Mouse (Mus musculus) testis, adult 2 months (tissue): ENCODE data around the gene Chrm4. TPM values are rescaled to one million over a fixed set of nuclear protein-coding genes. Genes with fewer than 3 reads are reported as not detected.

Experiments
- H3K27ac ChIP-seq: fragments of 200-500 bp; 2 replicates; pipeline ENCODE4 v1.5.1; 2012; ENCODE audit warnings: low read depth, low read length; ENCODE audit not compliant: control insufficient read depth, insufficient read depth
- H3K27me3 ChIP-seq: fragments of 200-500 bp; 2 replicates; pipeline ENCODE4 v1.6.1; 2012; ENCODE audit warnings: mild to moderate bottlenecking, low read length, moderate library complexity; ENCODE audit not compliant: control insufficient read depth, insufficient read depth
- H3K36me3 ChIP-seq: fragments of 200-500 bp; 2 replicates; pipeline ENCODE4 v1.6.1; 2012; ENCODE audit warnings: mild to moderate bottlenecking, low read length; ENCODE audit not compliant: control insufficient read depth, insufficient read depth
- H3K4me1 ChIP-seq: fragments of 200-500 bp; 2 replicates; pipeline ENCODE4 v1.6.1; 2012; ENCODE audit warnings: low read length; ENCODE audit not compliant: control insufficient read depth, insufficient read depth
- H3K4me3 ChIP-seq: fragments of 200-500 bp; 2 replicates; pipeline ENCODE4 v1.5.1; 2012; ENCODE audit warnings: low read depth, mild to moderate bottlenecking, low read length, moderate library complexity, mixed read lengths; ENCODE audit not compliant: control insufficient read depth
- CTCF ChIP-seq: fragments of 200-500 bp; IDR thresholded peaks from 2 replicates; pipeline ENCODE4 v1.5.1; 2012; ENCODE audit warnings: low read depth, mild to moderate bottlenecking, inconsistent platforms, low read length, moderate library complexity; ENCODE audit not compliant: control insufficient read depth, insufficient read depth, insufficient replicate concordance
- POLR2A ChIP-seq: fragments of 200-500 bp; IDR thresholded peaks from 2 replicates; pipeline ENCODE4 v1.6.1; 2012; ENCODE audit warnings: low read depth, mild to moderate bottlenecking, inconsistent platforms, low read length, moderate library complexity; ENCODE audit not compliant: control insufficient read depth
- polyA plus RNA-seq: library from polyadenylated mRNA; depleted of rRNA; stranded (reverse); fragments of >200 nt; gene quantifications from 2 replicates; pipeline ENCODE4 v1.2.3, GENCODE M21; 2012

Gene Chrm4
- polyA plus RNA-seq, 1 experiment = 20.3 TPM

GRCm38 (mm10) chr2:91934016-91934415 lies 7.0 kb downstream of the Chrm4 start:
- no peaks in the 10 kb centered on the region for H3K36me3 ChIP-seq
- no peaks in the 10 kb centered on the region for H3K27me3 ChIP-seq
- no peak overlapping the region for H3K27ac ChIP-seq
- H3K4me3 ChIP-seq = no peak overlapping the region
- TF ChIP-seq POLR2A (no peak), CTCF (no peak)
- peaks cover 16% of the 10 kb centered on the region for H3K4me1 ChIP-seq

GRCm38 (mm10) chr2:91934826-91935525 lies 7.9 kb downstream of the Chrm4 start:
- Histone ChIP-seq H3K27me3 (no peaks in the 10 kb centered on the region), H3K4me1 (peaks cover 13% of the 10 kb centered on the region), H3K27ac (no peak overlapping the region), H3K36me3 (no peaks in the 10 kb centered on the region), H3K4me3 (no peak overlapping the region)
- TF ChIP-seq CTCF = no peak
- TF ChIP-seq POLR2A = no peak

GRCm38 (mm10) chr2:91936154-91936553 lies 9.1 kb downstream of the Chrm4 start:
- Histone ChIP-seq H3K4me1 (peaks cover 6% of the 10 kb centered on the region), H3K27me3 (no peaks in the 10 kb centered on the region), H3K4me3 (no peak overlapping the region), H3K27ac (no peak overlapping the region), H3K36me3 (no peaks in the 10 kb centered on the region)
- TF ChIP-seq CTCF (no peak), POLR2A (no peak)

- Histone ChIP-seq H3K27ac (no peak overlapping the region), H3K36me3 (no peaks in the 10 kb centered on the region), H3K27me3 (no peaks in the 10 kb centered on the region), H3K4me1 (no peaks in the 10 kb centered on the region), H3K4me3 (no peak overlapping the region)
- TF ChIP-seq CTCF (no peak), POLR2A (no peak)
Measured at GRCm38 (mm10) chr2:91939303-91939935, 12.4 kb downstream of the Chrm4 start.

- no peaks in the 10 kb centered on the region for H3K36me3 ChIP-seq
- H3K4me3 ChIP-seq = no peak overlapping the region
- H3K27me3 ChIP-seq = no peaks in the 10 kb centered on the region
- no peak for TF ChIP-seq POLR2A
- peak; percentile 30; the same call in 1 of the 2 replicates for TF ChIP-seq CTCF
- no peaks in the 10 kb centered on the region for H3K4me1 ChIP-seq
- no peak overlapping the region for H3K27ac ChIP-seq
Measured at GRCm38 (mm10) chr2:91942356-91942755, 15.3 kb downstream of the Chrm4 start.

GRCm38 (mm10) chr2:91944170-91944950 lies 17.3 kb downstream of the Chrm4 start:
- H3K27ac ChIP-seq = no peak overlapping the region
- H3K4me3 ChIP-seq = no peak overlapping the region
- H3K4me1 ChIP-seq = no peaks in the 10 kb centered on the region
- H3K27me3 ChIP-seq = no peaks in the 10 kb centered on the region
- TF ChIP-seq CTCF (peak; percentile 93; the same call in 1 of the 2 replicates), POLR2A (no peak)
- H3K36me3 ChIP-seq = no peaks in the 10 kb centered on the region

GRCm38 (mm10) chr2:91945483-91945882 lies 18.4 kb downstream of the Chrm4 start, which contains the start of gene Gm9821:
Gene Gm9821 (plus strand): TSS chr2:91945703.
- H3K27me3 ChIP-seq = no peaks in the 10 kb centered on the region
- H3K36me3 ChIP-seq = no peaks in the 10 kb centered on the region
- no peak within 1 kb of the TSS for H3K4me3 ChIP-seq
- TF ChIP-seq CTCF = no peak
- TF ChIP-seq POLR2A = no peak
- no peaks in the 10 kb centered on the region for H3K4me1 ChIP-seq
- no peak within 1 kb of the TSS for H3K27ac ChIP-seq
